Mouse (Mus musculus) naive thymus-derived CD4-positive, alpha-beta T cell, adult 2 months (primary cell): ENCODE results near the gene Lrrc3c.

Source experiments
- DNase-seq: peaks from one replicate; pipeline ENCODE4 v3.0.0-alpha.2; 2011; ENCODE audit warnings: low read depth

Lrrc3c gene

GRCm38 (mm10) chr11:98628706-98629105 is 30.6 kb downstream of the Lrrc3c start:
- DNase-seq = no peak

GRCm38 (mm10) chr11:98630646-98631045 is 32.6 kb downstream of the Lrrc3c start:
- DNase-seq = no peak

GRCm38 (mm10) chr11:98635312-98635970 is 37.4 kb downstream of the Lrrc3c start:
- peak; percentile 65 for DNase-seq

GRCm38 (mm10) chr11:98637501-98637900 is 39.4 kb downstream of the Lrrc3c start:
- no peak for DNase-seq

- DNase-seq = no peak
Observed at GRCm38 (mm10) chr11:98640091-98640490, 42.0 kb downstream of the Lrrc3c start.

- no peak for DNase-seq
Observed at GRCm38 (mm10) chr11:98644757-98645156, 46.7 kb downstream of the Lrrc3c start.

- no peak for DNase-seq
Observed at GRCm38 (mm10) chr11:98645946-98646345, 47.9 kb downstream of the Lrrc3c start.

- DNase-seq = no peak
Observed at GRCm38 (mm10) chr11:98646459-98646858, 48.4 kb downstream of the Lrrc3c start, which contains the start of gene Gsdma2. Gene Gsdma2, plus strand, starts transcription at chr11:98646759.
